Mouse (Mus musculus): Measurements from ENCODE around the gene Uqcc1. TPM values are rescaled to one million over a fixed set of nuclear protein-coding genes. Genes with fewer than 3 reads are reported as not detected.
A peak's percentile ranks its signal among the peaks of the same experiment; 100 is the strongest.
"Not testable (repeated sequence)": the region's sequence is repeated elsewhere in the genome, so short reads cannot be mapped to it uniquely, and the experiment has no call there.

The Uqcc1 gene
- polyA plus RNA-seq, 1 experiment from 2014 or later: 85.3 TPM

DNA sequence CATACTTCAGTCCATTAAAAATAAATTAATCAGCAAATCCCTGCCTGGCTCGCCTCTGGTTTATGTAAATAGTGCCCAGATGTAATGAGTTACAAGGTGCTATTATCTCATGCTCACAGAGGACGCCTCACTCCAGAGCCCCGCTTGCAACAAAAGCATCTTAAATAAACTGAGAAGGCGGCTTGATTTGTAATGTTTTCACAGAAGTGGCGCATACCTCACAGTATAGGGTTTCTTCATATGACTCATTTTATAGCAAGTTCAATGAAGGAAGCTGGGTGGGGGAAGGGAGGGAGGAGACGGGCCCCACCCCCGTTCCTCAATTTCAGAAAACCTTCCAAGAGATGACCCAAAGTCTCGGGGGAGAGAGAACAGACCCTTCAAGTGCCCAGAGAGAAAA is 83.2 kb downstream of the Uqcc1 start:
- DNase-seq (ENCODE audit: low spot score) (no peak), ATAC-seq (replicated peaks; ENCODE audit: insufficient number of reproducible peaks, low FRiP score, low TSS enrichment, low read depth) (no peak)
- WGBS: 77% methylated on average over 8 of the region's 8 CpGs
- H3K27ac ChIP-seq (replicated peaks; ENCODE audit: low read depth, low read length): no peak overlapping the region
- H3K4me1 ChIP-seq (ENCODE audit: control insufficient read depth, insufficient read depth, low read length): no peaks in the 10 kb centered on the region
- H3K9ac ChIP-seq (replicated peaks; ENCODE audit: low read length): no peak overlapping the region
- no peaks in the 10 kb centered on the region for H3K27me3 ChIP-seq (ENCODE audit: control insufficient read depth, insufficient read depth, low read length)
- no peak overlapping the region for H3K4me2 ChIP-seq (ENCODE audit: low read depth, low read length)
- no peaks in the 10 kb centered on the region for H3K9me3 ChIP-seq (replicated peaks; ENCODE audit: control insufficient read depth, low read length)
- H3K36me3 ChIP-seq (replicated peaks; ENCODE audit: control insufficient read depth, insufficient read depth, low read depth, low read length): peaks cover 3% of the 10 kb centered on the region; the same call in 1 of the 2 replicates
- no peak overlapping the region for H3K4me3 ChIP-seq (ENCODE audit: low read depth, low read length)

GRCm38 (mm10) chr2:155838961-155839360 is 91.1 kb downstream of the Uqcc1 start:
- no peak for ATAC-seq (replicated peaks; ENCODE audit: insufficient number of reproducible peaks, low FRiP score, low TSS enrichment, low read depth)
- H3K9ac ChIP-seq (replicated peaks; ENCODE audit: low read length): no peak overlapping the region
- no peak overlapping the region for H3K27ac ChIP-seq (replicated peaks; ENCODE audit: low read depth, low read length)
- H3K36me3 ChIP-seq (replicated peaks; ENCODE audit: control insufficient read depth, insufficient read depth, low read depth, low read length): no peaks in the 10 kb centered on the region
- H3K4me2 ChIP-seq (ENCODE audit: low read depth, low read length): no peak overlapping the region
- H3K4me1 ChIP-seq (ENCODE audit: control insufficient read depth, insufficient read depth, low read length): no peaks in the 10 kb centered on the region
- no peak overlapping the region for H3K4me3 ChIP-seq (ENCODE audit: low read depth, low read length)
- DNase-seq (ENCODE audit: low spot score): no peak
- H3K27me3 ChIP-seq (ENCODE audit: control insufficient read depth, insufficient read depth, low read length): no peaks in the 10 kb centered on the region
- H3K9me3 ChIP-seq (replicated peaks; ENCODE audit: control insufficient read depth, low read length): no peaks in the 10 kb centered on the region
- WGBS: 85% methylated on average over 4 of the region's 4 CpGs

DNA sequence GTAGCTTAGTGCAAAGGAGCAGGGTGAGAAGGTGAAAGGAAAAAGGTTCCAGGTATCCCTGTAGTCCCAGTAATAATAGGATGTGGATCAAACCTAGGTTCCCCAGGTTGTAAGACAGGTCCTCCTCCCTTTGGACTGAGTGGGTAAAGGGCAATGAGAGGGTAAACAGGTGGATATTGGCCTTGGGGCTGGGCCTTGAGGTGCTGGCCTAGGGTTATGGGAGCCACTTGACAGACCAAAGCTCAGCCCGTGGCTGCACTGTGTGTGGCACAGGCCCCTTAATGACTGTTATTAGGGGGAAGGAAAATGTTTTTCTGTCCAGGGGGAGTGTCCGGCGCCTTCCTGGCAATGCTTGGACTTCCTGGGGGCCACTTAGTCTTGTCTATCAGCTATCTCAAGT is 92.1 kb downstream of the Uqcc1 start:
- ATAC-seq (replicated peaks; ENCODE audit: insufficient number of reproducible peaks, low FRiP score, low TSS enrichment, low read depth): no peak
- Histone ChIP-seq H3K9me3 (replicated peaks; ENCODE audit: control insufficient read depth, low read length) (no peaks in the 10 kb centered on the region), H3K27ac (replicated peaks; ENCODE audit: low read depth, low read length) (no peak overlapping the region), H3K9ac (replicated peaks; ENCODE audit: low read length) (no peak overlapping the region), H3K4me1 (ENCODE audit: control insufficient read depth, insufficient read depth, low read length) (no peaks in the 10 kb centered on the region), H3K36me3 (replicated peaks; ENCODE audit: control insufficient read depth, insufficient read depth, low read depth, low read length) (no peaks in the 10 kb centered on the region), H3K27me3 (ENCODE audit: control insufficient read depth, insufficient read depth, low read length) (no peaks in the 10 kb centered on the region), H3K4me2 (ENCODE audit: low read depth, low read length) (no peak overlapping the region), H3K4me3 (ENCODE audit: low read depth, low read length) (no peak overlapping the region)
- 69% methylated on average over 3 of the region's 3 CpGs for WGBS
- no peak for DNase-seq (ENCODE audit: low spot score)

- ATAC-seq (replicated peaks; ENCODE audit: insufficient number of reproducible peaks, low FRiP score, low TSS enrichment, low read depth) (no peak), DNase-seq (ENCODE audit: low spot score) (no peak)
- no peak within 1 kb of the TSS for H3K27ac ChIP-seq (replicated peaks; ENCODE audit: low read depth, low read length)
- no peaks in the 10 kb centered on the region for H3K36me3 ChIP-seq (replicated peaks; ENCODE audit: control insufficient read depth, insufficient read depth, low read depth, low read length)
- H3K27me3 ChIP-seq (ENCODE audit: control insufficient read depth, insufficient read depth, low read length): no peaks in the 10 kb centered on the region
- no peak within 1 kb of the TSS for H3K4me2 ChIP-seq (ENCODE audit: low read depth, low read length)
- H3K9ac ChIP-seq (replicated peaks; ENCODE audit: low read length): no peak within 1 kb of the TSS
- H3K4me3 ChIP-seq (ENCODE audit: low read depth, low read length): no peak within 1 kb of the TSS
- WGBS: 62% methylated on average over 9 of the region's 9 CpGs
- no peaks in the 10 kb centered on the region for H3K9me3 ChIP-seq (replicated peaks; ENCODE audit: control insufficient read depth, low read length)
- no peaks in the 10 kb centered on the region for H3K4me1 ChIP-seq (ENCODE audit: control insufficient read depth, insufficient read depth, low read length)
Measured at GRCm38 (mm10) chr2:155834732-155835131, 95.4 kb downstream of the Uqcc1 start, which contains the start of gene Fam83c. TSS of gene Fam83c (minus strand) at chr2:155834854.

- H3K9ac ChIP-seq (replicated peaks; ENCODE audit: low read length); H3K36me3 ChIP-seq (replicated peaks; ENCODE audit: control insufficient read depth, insufficient read depth, low read depth, low read length); H3K4me3 ChIP-seq (ENCODE audit: low read depth, low read length); H3K9me3 ChIP-seq (replicated peaks; ENCODE audit: control insufficient read depth, low read length); ATAC-seq (replicated peaks; ENCODE audit: insufficient number of reproducible peaks, low FRiP score, low TSS enrichment, low read depth); H3K4me1 ChIP-seq (ENCODE audit: control insufficient read depth, insufficient read depth, low read length); H3K27me3 ChIP-seq (ENCODE audit: control insufficient read depth, insufficient read depth, low read length); H3K27ac ChIP-seq (replicated peaks; ENCODE audit: low read depth, low read length); H3K4me2 ChIP-seq (ENCODE audit: low read depth, low read length); DNase-seq (ENCODE audit: low spot score): not testable (repeated sequence)
- WGBS: 72% methylated on average over 1 of the region's 1 CpGs
Measured at GRCm38 (mm10) chr2:155832087-155832486, 98.0 kb downstream of the Uqcc1 start.

- WGBS: 59% methylated on average over 9 of the region's 9 CpGs
- H3K4me2 ChIP-seq (ENCODE audit: low read depth, low read length): no peak overlapping the region
- H3K27ac ChIP-seq (replicated peaks; ENCODE audit: low read depth, low read length): no peak overlapping the region
- DNase-seq (ENCODE audit: low spot score): no peak
- no peak overlapping the region for H3K9ac ChIP-seq (replicated peaks; ENCODE audit: low read length)
- H3K4me3 ChIP-seq (ENCODE audit: low read depth, low read length): no peak overlapping the region
- H3K4me1 ChIP-seq (ENCODE audit: control insufficient read depth, insufficient read depth, low read length): no peaks in the 10 kb centered on the region
- no peaks in the 10 kb centered on the region for H3K27me3 ChIP-seq (ENCODE audit: control insufficient read depth, insufficient read depth, low read length)
- H3K36me3 ChIP-seq (replicated peaks; ENCODE audit: control insufficient read depth, insufficient read depth, low read depth, low read length): no peaks in the 10 kb centered on the region
- no peak for ATAC-seq (replicated peaks; ENCODE audit: insufficient number of reproducible peaks, low FRiP score, low TSS enrichment, low read depth)
- H3K9me3 ChIP-seq (replicated peaks; ENCODE audit: control insufficient read depth, low read length): no peaks in the 10 kb centered on the region
Measured at GRCm38 (mm10) chr2:155831302-155831701, 98.8 kb downstream of the Uqcc1 start.

- Histone ChIP-seq H3K36me3 (replicated peaks; ENCODE audit: control insufficient read depth, insufficient read depth, low read depth, low read length) (no peaks in the 10 kb centered on the region), H3K9me3 (replicated peaks; ENCODE audit: control insufficient read depth, low read length) (no peaks in the 10 kb centered on the region), H3K27me3 (ENCODE audit: control insufficient read depth, insufficient read depth, low read length) (no peaks in the 10 kb centered on the region), H3K9ac (replicated peaks; ENCODE audit: low read length) (no peak overlapping the region), H3K4me1 (ENCODE audit: control insufficient read depth, insufficient read depth, low read length) (no peaks in the 10 kb centered on the region), H3K4me3 (ENCODE audit: low read depth, low read length) (no peak overlapping the region), H3K27ac (replicated peaks; ENCODE audit: low read depth, low read length) (no peak overlapping the region), H3K4me2 (ENCODE audit: low read depth, low read length) (no peak overlapping the region)
- ATAC-seq (replicated peaks; ENCODE audit: insufficient number of reproducible peaks, low FRiP score, low TSS enrichment, low read depth): no peak
- no peak for DNase-seq (ENCODE audit: low spot score)
- 91% methylated on average over 8 of the region's 8 CpGs for WGBS
Measured at GRCm38 (mm10) chr2:155830841-155831240, 99.3 kb downstream of the Uqcc1 start.

DNA sequence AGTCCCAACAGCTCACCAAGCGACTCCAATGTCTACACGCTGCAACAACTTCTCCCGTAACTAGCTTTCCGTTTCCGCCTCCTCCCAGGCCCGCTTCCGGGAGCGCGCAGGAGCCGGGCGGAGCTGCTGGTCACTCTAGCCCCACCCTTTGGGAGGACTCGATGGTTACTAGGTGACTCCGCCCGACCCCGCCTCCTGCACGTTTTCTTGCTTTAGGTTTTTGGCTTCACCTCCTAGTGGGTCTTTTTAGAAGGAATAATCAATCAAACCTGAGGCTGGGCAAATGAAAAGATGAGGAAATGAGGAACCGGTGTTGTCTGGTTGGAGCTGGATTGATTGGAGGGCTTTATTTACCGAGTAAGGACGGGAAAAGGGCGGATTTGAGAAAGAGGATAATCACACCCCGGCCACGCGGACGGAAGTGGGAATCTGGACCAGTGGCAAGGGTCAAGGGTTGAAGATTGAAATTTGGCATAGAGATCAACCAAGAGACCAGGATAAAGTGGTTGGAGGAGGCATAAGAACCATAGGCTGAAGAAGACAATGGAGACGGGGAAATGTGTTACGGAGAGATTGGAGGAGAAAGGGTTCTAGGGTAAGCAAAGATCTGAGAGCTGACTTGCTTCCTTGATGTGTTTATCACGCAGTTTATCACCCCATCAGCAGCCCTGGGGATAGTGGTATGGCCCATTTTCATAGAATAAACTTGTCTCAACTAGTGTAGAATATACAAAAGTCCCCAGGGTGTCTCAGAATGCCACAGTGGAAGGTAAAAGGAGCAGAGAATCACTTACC is 103.3 kb downstream of the Uqcc1 start, which contains the start of gene Eif6:
TSS of gene Eif6 (minus strand) at position 296 of the 795 bp plus-strand sequence.
- WGBS: 5% methylated on average over 27 of the region's 27 CpGs
- peak within 1 kb of the TSS; percentile 68 for H3K9ac ChIP-seq (replicated peaks; ENCODE audit: low read length)

More for the DNA sequence above, 103.3 kb downstream of the Uqcc1 start, which contains the start of gene Eif6:
- ATAC-seq (replicated peaks; ENCODE audit: insufficient number of reproducible peaks, low FRiP score, low TSS enrichment, low read depth): peak; percentile 92
- Histone ChIP-seq H3K4me3 (ENCODE audit: low read depth, low read length) (peak within 1 kb of the TSS; percentile 74), H3K4me2 (ENCODE audit: low read depth, low read length) (peak within 1 kb of the TSS; percentile 58), H3K27ac (replicated peaks; ENCODE audit: low read depth, low read length) (0 out of 2 replicates have a peak within 1 kb of the TSS, but pooled peaks have one; percentile 23), H3K36me3 (replicated peaks; ENCODE audit: control insufficient read depth, insufficient read depth, low read depth, low read length) (peaks cover 3% of the 10 kb centered on the region; the same call in 1 of the 2 replicates), H3K4me1 (ENCODE audit: control insufficient read depth, insufficient read depth, low read length) (no peaks in the 10 kb centered on the region; the same call in 1 of the 2 replicates), H3K27me3 (ENCODE audit: control insufficient read depth, insufficient read depth, low read length) (no peaks in the 10 kb centered on the region), H3K9me3 (replicated peaks; ENCODE audit: control insufficient read depth, low read length) (no peaks in the 10 kb centered on the region)
- peak; percentile 96 for DNase-seq (ENCODE audit: low spot score)
